Mouse (Mus musculus) right cerebral cortex, adult 2 months (tissue): ENCODE results near the gene Stx11.
"Not testable (repeated sequence)": the region's sequence is repeated elsewhere in the genome, so short reads cannot be mapped to it uniquely, and the experiment has no call there.

Experiments
- DNase-seq, 2 experiments: peaks; one replicate each; pipeline ENCODE4 v3.0.0; 2021 to 2022; ENCODE audit warnings: low spot score in 2 of 2

Gene Stx11

GRCm38 (mm10) chr10:12961546-12961945 lies 2.6 kb downstream of the Stx11 start:
- DNase-seq = no peak

- DNase-seq = no peak
These were observed 6.8 kb downstream of the Stx11 start for GRCm38 (mm10) chr10:12957271-12957670.

- no peak for DNase-seq
These were observed 8.3 kb downstream of the Stx11 start for GRCm38 (mm10) chr10:12955831-12956230.

GRCm38 (mm10) chr10:12951358-12951757 lies 12.7 kb downstream of the Stx11 start:
- DNase-seq = not testable (repeated sequence)

GRCm38 (mm10) chr10:12949299-12949698 lies 14.8 kb downstream of the Stx11 start:
- DNase-seq = no peak

- DNase-seq = no peak
These were observed 16.5 kb downstream of the Stx11 start for GRCm38 (mm10) chr10:12947606-12948005.

- peak; percentile 40 to 53 for DNase-seq
These were observed 22.9 kb downstream of the Stx11 start for GRCm38 (mm10) chr10:12941018-12941761.

GRCm38 (mm10) chr10:12938763-12939162 lies 25.3 kb downstream of the Stx11 start:
- no peak for DNase-seq

- no peak for DNase-seq
These were observed 28.0 kb downstream of the Stx11 start for GRCm38 (mm10) chr10:12936079-12936478.

- no peak for DNase-seq
These were observed 28.5 kb downstream of the Stx11 start for GRCm38 (mm10) chr10:12935575-12935974.

GRCm38 (mm10) chr10:12931492-12932400 lies 32.4 kb downstream of the Stx11 start:
- DNase-seq = no peak

GRCm38 (mm10) chr10:12930351-12930905 lies 33.7 kb downstream of the Stx11 start:
- DNase-seq = no peak

- DNase-seq = no peak
These were observed 34.3 kb downstream of the Stx11 start for GRCm38 (mm10) chr10:12929857-12930174.

- DNase-seq = no peak
These were observed 34.8 kb downstream of the Stx11 start for GRCm38 (mm10) chr10:12929149-12929856.

- no peak for DNase-seq
These were observed 35.9 kb downstream of the Stx11 start for GRCm38 (mm10) chr10:12928193-12928592.

- peak; percentile 100 for DNase-seq
These were observed 41.3 kb downstream of the Stx11 start for GRCm38 (mm10) chr10:12922574-12923353.

GRCm38 (mm10) chr10:12922077-12922573 lies 42.0 kb downstream of the Stx11 start:
- DNase-seq = no peak

- peak in 1 of 2 experiments; percentile 7 for DNase-seq
These were observed 42.5 kb downstream of the Stx11 start for GRCm38 (mm10) chr10:12921551-12922040.

GRCm38 (mm10) chr10:12919287-12919686 lies 44.8 kb downstream of the Stx11 start:
- DNase-seq = peak in 1 of 2 experiments; percentile 5

- DNase-seq = no peak
These were observed 46.5 kb downstream of the Stx11 start for GRCm38 (mm10) chr10:12917626-12918025.

- DNase-seq = no peak
These were observed 47.7 kb downstream of the Stx11 start for GRCm38 (mm10) chr10:12916376-12916775.
